Mouse (Mus musculus): ENCODE data around the gene Ooep. TPM values are rescaled to one million over a fixed set of nuclear protein-coding genes. Genes with fewer than 3 reads are reported as not detected.
"Not testable (repeated sequence)": the region's sequence is repeated elsewhere in the genome, so short reads cannot be mapped to it uniquely, and the experiment has no call there.

Ooep gene
- polyA plus RNA-seq, 1 experiment: 0.47 TPM

DNA sequence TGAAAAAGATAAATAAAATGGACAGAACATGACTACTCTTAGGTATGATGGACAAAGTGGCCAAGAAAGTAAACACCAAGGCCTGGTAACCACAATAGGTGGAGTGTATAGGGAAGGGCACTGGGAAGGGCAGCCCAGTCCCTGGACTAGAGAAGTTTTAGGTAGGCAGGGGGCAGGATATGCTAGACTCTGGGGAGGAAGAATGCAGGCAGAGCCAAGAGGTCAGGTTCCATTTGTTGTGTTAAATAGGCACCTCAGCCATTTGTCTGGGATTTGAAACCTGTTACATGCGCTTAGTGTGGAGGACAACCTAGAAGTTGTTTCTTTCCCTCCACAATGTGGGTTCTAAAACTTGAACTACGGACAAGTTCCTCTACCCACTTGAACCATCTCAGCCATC is 9.2 kb downstream of the Ooep start:
- no peaks in the 10 kb centered on the region for H3K4me1 ChIP-seq (ENCODE audit: control insufficient read depth, insufficient read depth, low read length)
- H3K4me3 ChIP-seq (ENCODE audit: insufficient read depth, low read length): no peak overlapping the region
- no peak overlapping the region for H3K27ac ChIP-seq (ENCODE audit: insufficient read depth, low read length)
- TF ChIP-seq POLR2A (IDR thresholded peaks at IDR 0.05; ENCODE audit: low read depth, low read length): no peak
- no peak for TF ChIP-seq CTCF (IDR thresholded peaks at IDR 0.05; ENCODE audit: borderline replicate concordance, insufficient read depth, low read length)

DNA sequence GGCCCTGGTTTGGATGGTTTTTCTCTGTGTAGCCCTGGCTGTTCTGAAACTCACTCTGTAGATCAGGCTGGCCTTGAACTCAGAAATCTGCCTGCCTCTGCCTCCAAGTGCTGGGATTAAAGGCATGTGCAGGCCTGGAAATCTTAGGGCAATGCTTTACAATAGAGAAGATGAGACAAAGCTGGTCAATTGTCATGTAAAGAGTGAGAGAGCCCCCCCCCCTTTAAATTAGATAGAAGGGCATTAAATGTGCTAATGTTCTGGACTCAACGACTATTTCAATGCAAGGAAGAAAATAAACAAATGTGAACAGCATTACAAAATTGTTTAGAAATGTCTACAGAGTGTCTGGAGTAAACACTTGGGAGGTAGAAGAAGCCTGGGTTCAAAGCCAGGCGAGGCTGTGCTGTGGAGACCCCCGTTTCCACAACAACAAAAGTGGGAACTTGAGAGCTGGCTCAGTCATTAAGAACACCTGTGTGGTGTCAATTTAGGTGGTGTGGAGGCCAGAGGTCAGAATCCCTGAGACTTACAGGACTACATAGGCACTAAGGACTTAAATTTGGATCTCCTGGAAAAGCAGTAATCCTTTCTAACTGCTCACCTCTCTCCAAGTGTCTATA is 9.7 kb downstream of the Ooep start:
- TF ChIP-seq POLR2A (IDR thresholded peaks at IDR 0.05; ENCODE audit: low read depth, low read length): no peak
- TF ChIP-seq CTCF (IDR thresholded peaks at IDR 0.05; ENCODE audit: borderline replicate concordance, insufficient read depth, low read length): no peak
- H3K27ac ChIP-seq (ENCODE audit: insufficient read depth, low read length): no peak overlapping the region

DNA sequence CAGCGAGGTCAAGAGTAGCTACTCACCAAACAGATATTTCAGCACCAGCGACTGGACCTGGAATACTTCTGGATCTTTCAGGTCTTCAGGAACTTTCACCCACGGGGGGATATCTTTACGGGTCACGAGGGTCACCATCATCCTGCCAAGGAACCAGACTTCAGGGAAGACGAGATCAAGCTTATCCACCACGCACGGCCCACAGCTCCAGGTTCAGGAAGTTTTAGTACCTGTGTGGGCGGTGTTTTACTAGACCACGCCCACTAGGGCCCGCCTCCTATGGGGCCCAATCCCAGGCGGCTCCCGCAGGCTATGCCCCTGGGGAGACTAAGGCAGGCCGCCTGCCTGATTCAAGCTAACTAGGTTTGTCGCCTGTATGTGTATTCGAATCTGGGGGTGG is 10.6 kb downstream of the Ooep start, which contains the start of gene Dppa5a:
Gene Dppa5a (minus strand): TSS at position 219 of the 400 bp plus-strand sequence.
- H3K27ac ChIP-seq (ENCODE audit: insufficient read depth, low read length); H3K4me1 ChIP-seq (ENCODE audit: control insufficient read depth, insufficient read depth, low read length); H3K4me3 ChIP-seq (ENCODE audit: insufficient read depth, low read length): not testable (repeated sequence)

More for the DNA sequence above, 9.7 kb downstream of the Ooep start:
- no peaks in the 10 kb centered on the region for H3K4me1 ChIP-seq (ENCODE audit: control insufficient read depth, insufficient read depth, low read length)
- H3K4me3 ChIP-seq (ENCODE audit: insufficient read depth, low read length): no peak overlapping the region

DNA sequence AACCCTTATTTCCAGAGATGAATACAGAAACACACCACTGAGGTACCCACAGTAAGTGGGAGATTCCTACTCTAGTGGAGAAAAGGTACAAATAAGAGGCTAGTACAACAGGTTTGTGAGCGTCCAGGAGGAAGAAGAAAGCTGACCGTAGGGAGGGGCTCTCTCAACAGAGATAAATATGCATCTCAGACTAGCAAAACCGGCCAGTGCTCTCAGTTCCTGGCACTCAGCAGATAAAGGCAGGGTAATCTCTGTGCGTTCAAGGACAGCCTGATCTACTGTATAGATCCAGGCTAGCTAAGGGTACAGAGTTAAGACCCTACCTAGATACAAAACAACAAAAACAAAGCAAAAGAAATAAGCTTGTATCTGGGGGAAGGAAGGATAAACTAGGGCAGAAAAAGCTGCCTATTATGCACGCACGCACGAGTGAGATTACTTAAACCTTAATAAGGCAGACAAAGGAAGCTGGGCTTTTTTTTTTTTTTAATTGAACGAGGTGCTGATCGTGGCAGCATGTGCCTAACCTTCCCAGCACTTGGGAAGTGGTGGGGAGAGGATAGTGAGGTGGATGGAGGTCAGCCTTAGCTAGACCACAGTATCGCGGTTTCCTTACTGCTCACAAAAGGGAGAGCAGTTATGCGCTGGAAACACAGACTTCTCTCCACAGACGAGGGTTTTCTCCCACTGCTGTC is 12.5 kb downstream of the Ooep start:
- no peak for TF ChIP-seq CTCF (IDR thresholded peaks at IDR 0.05; ENCODE audit: borderline replicate concordance, insufficient read depth, low read length)
- no peak for TF ChIP-seq POLR2A (IDR thresholded peaks at IDR 0.05; ENCODE audit: low read depth, low read length)
- Histone ChIP-seq H3K27ac (ENCODE audit: insufficient read depth, low read length) (no peak overlapping the region), H3K4me1 (ENCODE audit: control insufficient read depth, insufficient read depth, low read length) (no peaks in the 10 kb centered on the region), H3K4me3 (ENCODE audit: insufficient read depth, low read length) (no peak overlapping the region)

DNA sequence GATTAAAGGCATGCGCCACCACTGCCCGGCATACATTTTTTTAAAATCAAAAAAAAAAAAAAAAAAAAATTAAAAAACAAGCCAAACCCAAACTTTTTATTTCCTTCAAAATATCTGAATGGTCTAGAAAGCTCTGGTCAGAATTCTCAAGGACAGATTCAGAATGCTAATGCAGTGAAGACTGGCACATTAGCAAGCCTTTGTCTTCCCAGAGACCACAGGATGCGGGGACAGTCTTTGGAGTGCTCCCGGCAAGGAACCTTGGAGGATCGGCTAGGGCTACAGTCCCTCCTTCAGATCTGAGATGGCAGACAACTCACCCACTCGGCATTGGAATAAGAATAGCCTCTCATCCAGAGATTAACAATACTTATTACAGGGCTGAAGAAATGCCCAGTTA is 13.8 kb downstream of the Ooep start:
- Histone ChIP-seq H3K27ac (ENCODE audit: insufficient read depth, low read length) (no peak overlapping the region), H3K4me3 (ENCODE audit: insufficient read depth, low read length) (no peak overlapping the region), H3K4me1 (ENCODE audit: control insufficient read depth, insufficient read depth, low read length) (no peaks in the 10 kb centered on the region)
- no peak for TF ChIP-seq CTCF (IDR thresholded peaks at IDR 0.05; ENCODE audit: borderline replicate concordance, insufficient read depth, low read length)
- TF ChIP-seq POLR2A (IDR thresholded peaks at IDR 0.05; ENCODE audit: low read depth, low read length): no peak

DNA sequence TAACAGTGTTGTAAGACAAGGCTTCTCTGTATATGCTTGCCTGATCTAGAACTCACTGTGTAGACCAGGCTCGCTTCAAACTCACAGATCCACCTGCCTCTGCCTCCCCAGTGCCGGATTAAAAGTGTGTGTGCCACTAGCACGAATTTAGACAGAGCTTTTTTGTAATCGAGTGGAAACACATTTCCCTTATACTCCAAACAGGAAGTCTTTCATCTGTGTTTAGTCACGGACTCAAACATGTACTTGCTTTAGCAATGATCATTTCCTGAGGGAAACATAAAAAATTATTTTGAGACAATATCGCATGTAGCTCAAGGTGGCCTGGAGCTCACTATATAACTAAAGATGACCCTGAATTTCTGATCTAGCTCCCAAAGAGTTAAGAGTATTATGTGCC is 15.2 kb downstream of the Ooep start:
- no peak overlapping the region for H3K27ac ChIP-seq (ENCODE audit: insufficient read depth, low read length)
- no peak overlapping the region for H3K4me3 ChIP-seq (ENCODE audit: insufficient read depth, low read length)
- no peaks in the 10 kb centered on the region for H3K4me1 ChIP-seq (ENCODE audit: control insufficient read depth, insufficient read depth, low read length)
- TF ChIP-seq POLR2A (IDR thresholded peaks at IDR 0.05; ENCODE audit: low read depth, low read length) (no peak), CTCF (IDR thresholded peaks at IDR 0.05; ENCODE audit: borderline replicate concordance, insufficient read depth, low read length) (no peak)

DNA sequence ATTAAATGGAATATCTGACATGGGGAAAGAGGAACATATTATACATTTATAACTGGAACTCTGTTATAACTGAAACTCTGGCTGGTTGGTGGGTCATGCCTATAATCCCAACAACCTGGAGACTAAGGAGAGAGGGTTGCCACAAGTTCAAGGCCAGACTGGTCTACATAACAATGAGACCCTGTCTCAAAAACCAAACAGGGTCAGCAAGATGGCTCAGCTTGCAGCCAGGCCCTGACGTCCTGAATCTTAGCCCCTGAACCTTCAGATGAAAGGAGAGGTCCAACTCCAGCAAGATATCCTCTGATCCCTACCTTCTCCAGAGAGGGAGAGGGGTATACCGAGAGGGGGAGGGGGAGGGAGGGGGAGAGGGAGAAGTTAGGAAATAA is 18.0 kb downstream of the Ooep start:
- TF ChIP-seq CTCF (IDR thresholded peaks at IDR 0.05; ENCODE audit: borderline replicate concordance, insufficient read depth, low read length) (no peak), POLR2A (IDR thresholded peaks at IDR 0.05; ENCODE audit: low read depth, low read length) (no peak)
- H3K4me3 ChIP-seq (ENCODE audit: insufficient read depth, low read length): no peak overlapping the region
- no peak overlapping the region for H3K27ac ChIP-seq (ENCODE audit: insufficient read depth, low read length)
- no peaks in the 10 kb centered on the region for H3K4me1 ChIP-seq (ENCODE audit: control insufficient read depth, insufficient read depth, low read length)

DNA sequence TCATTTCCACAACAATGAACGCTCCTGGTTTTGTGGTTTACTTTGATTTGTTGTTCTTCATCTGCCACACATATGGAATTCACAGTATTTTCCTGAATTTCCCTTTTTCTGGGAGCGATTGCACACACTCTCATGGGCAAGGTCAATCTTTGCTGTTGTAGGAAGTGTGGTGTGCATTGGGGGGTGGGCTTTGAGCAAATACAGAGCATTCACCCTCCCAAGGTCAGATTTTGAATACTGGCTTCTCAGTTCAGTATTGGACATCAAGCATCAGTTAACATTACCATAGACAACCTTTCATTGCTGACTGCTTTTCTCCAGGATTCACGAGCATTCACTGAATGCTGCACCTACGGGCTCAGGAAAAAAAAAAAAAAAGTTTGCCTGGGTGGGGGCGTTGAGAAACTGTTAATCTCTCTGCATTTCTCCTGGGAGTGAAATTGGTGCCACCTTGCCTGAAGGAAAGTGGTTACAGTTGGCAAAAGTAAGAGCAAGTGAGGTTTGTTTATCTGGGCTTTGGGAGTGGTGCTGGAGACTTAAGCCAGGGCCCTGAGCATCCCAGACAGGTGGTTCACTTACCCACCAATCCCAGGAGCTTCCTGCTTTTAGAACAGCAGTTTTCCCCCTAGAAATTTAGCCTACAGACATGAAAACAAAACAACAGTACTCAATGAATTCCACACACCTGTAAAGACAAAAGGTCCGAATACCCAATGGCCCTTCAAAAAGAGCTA is 18.6 kb downstream of the Ooep start:
- H3K4me3 ChIP-seq (ENCODE audit: insufficient read depth, low read length): no peak overlapping the region
- TF ChIP-seq CTCF (IDR thresholded peaks at IDR 0.05; ENCODE audit: borderline replicate concordance, insufficient read depth, low read length): no peak
- no peak for TF ChIP-seq POLR2A (IDR thresholded peaks at IDR 0.05; ENCODE audit: low read depth, low read length)

DNA sequence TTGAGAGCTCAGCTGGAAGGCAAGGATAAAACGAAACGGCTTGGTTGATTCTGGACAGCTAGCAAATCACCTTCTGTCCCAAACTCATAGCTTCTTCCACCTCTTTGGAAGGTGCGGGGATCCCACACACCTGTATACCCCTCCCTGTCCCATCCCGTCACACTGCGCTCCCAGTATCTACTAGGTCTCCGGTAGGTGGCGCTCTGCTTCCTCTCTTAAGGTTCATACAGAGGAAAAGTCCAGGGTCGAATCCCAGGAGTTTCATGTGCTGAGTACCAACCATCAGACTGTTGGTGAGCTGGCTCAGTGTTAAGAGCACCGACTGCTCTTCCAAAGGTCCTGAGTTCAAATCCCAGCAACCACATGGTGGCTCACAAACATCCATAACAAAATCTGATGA is 20.5 kb downstream of the Ooep start:
- H3K4me1 ChIP-seq (ENCODE audit: control insufficient read depth, insufficient read depth, low read length): no peaks in the 10 kb centered on the region
- H3K27ac ChIP-seq (ENCODE audit: insufficient read depth, low read length): no peak overlapping the region
- TF ChIP-seq CTCF (IDR thresholded peaks at IDR 0.05; ENCODE audit: borderline replicate concordance, insufficient read depth, low read length): peak; percentile 57; the same call in 1 of the 2 replicates
- TF ChIP-seq POLR2A (IDR thresholded peaks at IDR 0.05; ENCODE audit: low read depth, low read length): no peak
- H3K4me3 ChIP-seq (ENCODE audit: insufficient read depth, low read length): no peak overlapping the region

More for the DNA sequence above, 18.6 kb downstream of the Ooep start:
- Histone ChIP-seq H3K4me1 (ENCODE audit: control insufficient read depth, insufficient read depth, low read length) (no peaks in the 10 kb centered on the region), H3K27ac (ENCODE audit: insufficient read depth, low read length) (no peak overlapping the region)

DNA sequence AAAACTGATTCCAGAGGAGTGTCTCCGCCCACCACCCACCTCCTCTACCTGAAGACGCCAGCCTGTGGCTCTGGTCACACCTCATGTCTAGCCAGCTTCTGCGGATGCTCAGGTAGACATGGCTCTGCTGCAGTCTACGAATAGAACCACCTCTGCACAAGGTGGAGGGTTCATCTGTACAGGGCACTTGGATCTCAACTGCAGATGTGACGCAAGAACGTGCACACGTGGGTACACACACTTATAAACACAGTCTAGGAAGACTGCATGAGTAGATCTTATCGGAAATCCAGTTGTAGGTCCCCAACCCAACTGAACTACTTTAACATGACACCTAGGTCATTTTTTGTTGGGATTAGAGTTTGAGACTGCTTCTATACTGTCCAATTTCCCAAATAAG is 22.9 kb downstream of the Ooep start, which contains the start of gene Gsta2:
Gene Gsta2 (minus strand): TSS at position 178 of the 400 bp plus-strand sequence.
- Histone ChIP-seq H3K4me1 (ENCODE audit: control insufficient read depth, insufficient read depth, low read length) (no peaks in the 10 kb centered on the region), H3K4me3 (ENCODE audit: insufficient read depth, low read length) (no peak within 1 kb of the TSS), H3K27ac (ENCODE audit: insufficient read depth, low read length) (no peak within 1 kb of the TSS)
- no peak for TF ChIP-seq CTCF (IDR thresholded peaks at IDR 0.05; ENCODE audit: borderline replicate concordance, insufficient read depth, low read length)
